Mouse (Mus musculus): ENCODE data around the gene Olfr259.

Gene Olfr259

GRCm38 (mm10) chr2:87114467-87114866 is at the start of gene Olfr259:
Gene Olfr259 (minus strand): TSS chr2:87114567.
- DNase-seq (ENCODE audit: low read depth, low spot score): no peak

GRCm38 (mm10) chr2:87152524-87152923 is 38.2 kb upstream of the Olfr259 start, which contains the start of gene Olfr1111:
Gene Olfr1111 (minus strand): TSS chr2:87152624.
- DNase-seq (ENCODE audit: low read depth, low spot score): no peak

- DNase-seq (ENCODE audit: low read depth, low spot score): no peak
Observed at GRCm38 (mm10) chr2:87140200-87140599, 25.8 kb upstream of the Olfr259 start, which contains the start of gene Olfr1110. Gene Olfr1110 (minus strand): TSS chr2:87140300.

- DNase-seq (ENCODE audit: low read depth, low spot score): no peak
Observed at GRCm38 (mm10) chr2:87095908-87096307, 18.5 kb downstream of the Olfr259 start, which contains the start of gene Olfr1109. Gene Olfr1109 (minus strand): TSS chr2:87096008.

- no peak for DNase-seq (ENCODE audit: low read depth, low spot score)
Observed at GRCm38 (mm10) chr2:87075717-87076116, 38.6 kb downstream of the Olfr259 start, which contains the start of gene Olfr1107. Gene Olfr1107 (minus strand): TSS chr2:87075817.
